Mouse (Mus musculus) cerebellum, postnatal 36 days (tissue): Measurements from ENCODE around the gene Hoxc6.

ENCODE experiments used
- DNase-seq, 2 experiments: peaks; one replicate each; pipeline ENCODE4 v3.0.0; 2021 to 2022; ENCODE audit warnings: mixed read lengths in 2 of 2

The Hoxc6 gene

DNA sequence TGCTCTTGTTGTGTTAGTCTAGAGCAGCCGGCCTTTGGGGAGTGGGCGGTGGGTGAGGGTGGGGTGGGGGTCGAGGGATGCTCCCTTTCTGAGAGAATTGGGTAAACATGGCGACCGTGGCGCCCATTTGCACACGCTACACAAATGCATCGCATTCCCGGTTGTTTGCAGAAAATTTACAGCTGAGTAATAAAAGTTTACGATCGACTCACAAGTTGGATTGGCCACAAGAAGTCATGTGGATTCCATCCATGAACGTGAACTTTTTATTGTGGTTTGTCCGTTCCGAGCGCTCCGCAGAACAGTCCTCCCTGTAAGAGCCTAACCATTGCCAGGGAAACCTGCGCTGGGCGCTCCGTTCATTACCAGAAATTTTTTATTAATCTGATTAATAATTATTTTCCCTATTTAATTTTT lies at the start of gene Hoxc6:
Gene Hoxc6, plus strand, starts transcription at position 319 of the 417 bp plus-strand sequence.
- DNase-seq = no peak

DNA sequence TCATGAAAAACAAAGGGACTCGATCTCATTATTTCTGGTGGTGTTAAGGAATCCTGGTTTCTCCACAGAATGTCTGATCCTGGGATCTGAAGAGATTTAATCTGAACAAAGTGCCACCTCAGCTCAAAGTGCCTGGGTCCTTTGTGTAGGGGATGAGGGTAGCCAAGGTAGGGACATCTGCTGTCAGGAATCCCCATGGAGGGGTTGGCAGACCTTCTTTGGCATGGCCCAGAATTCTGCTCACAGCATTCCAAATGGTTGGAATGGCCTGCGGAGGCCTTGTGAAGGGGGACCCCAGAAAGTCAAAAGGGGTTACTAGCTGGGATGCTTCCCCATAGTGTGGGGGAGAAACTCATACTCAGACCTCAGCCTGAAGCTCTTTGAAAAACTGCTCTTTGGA lies 49.2 kb upstream of the Hoxc6 start:
- no peak for DNase-seq

DNA sequence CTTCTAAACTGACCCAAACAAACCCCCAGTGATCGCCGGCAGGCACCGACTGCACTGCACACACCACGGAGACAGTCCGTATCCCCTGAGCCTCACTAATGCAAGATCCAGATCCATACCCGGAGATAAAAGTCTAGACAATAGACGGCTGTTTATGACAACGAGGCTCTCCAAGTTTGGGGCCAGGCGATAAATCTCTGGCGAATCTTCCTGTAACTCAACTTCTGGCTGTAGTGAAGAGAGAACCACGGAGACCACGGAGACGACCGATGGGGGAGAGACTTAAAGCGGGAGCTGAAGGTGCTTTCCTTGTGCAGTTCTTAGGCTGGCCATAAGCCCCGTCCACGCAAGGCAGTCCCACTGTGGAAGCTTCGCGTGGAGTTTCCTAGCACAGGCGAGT lies 48.4 kb upstream of the Hoxc6 start:
- DNase-seq = no peak

DNA sequence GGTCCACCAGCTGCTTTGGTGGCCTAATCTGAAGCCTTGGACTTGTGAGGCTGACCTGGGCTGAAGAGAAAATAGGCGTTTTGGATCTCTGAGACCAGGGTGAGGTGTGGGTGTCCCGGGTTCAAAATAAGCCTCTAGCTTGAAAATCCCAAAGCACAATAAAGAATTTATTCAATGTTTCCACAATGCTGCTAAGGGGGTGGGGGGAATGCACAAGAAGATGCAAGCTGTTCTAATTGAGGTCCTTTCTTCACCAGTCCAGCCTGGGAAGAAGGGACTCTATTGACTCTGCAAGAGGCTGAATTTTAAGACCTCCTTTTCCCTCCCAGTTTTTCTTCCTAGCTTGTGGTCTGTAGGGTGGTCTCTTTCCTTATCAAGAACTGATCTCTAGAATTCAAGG lies 47.2 kb upstream of the Hoxc6 start:
- DNase-seq = no peak

DNA sequence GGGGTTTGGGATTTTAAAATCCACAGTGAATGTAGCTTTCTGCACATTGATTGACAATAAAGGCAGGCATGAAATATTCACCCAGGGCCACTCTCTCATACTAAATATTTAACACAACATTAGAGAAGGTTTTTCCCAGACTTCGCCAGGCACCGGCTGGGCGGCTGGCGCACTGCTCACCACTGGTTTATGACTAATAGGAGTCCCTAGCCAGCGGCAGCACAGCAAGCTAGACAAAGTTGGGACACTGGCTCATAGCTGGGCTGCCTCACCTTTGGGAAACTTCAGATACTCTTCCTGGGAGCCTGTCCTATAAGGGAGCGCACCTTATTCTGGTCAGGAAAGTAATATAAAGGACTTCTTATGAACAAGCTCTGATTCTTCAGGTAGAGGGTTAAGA lies 44.5 kb upstream of the Hoxc6 start:
- no peak for DNase-seq

DNA sequence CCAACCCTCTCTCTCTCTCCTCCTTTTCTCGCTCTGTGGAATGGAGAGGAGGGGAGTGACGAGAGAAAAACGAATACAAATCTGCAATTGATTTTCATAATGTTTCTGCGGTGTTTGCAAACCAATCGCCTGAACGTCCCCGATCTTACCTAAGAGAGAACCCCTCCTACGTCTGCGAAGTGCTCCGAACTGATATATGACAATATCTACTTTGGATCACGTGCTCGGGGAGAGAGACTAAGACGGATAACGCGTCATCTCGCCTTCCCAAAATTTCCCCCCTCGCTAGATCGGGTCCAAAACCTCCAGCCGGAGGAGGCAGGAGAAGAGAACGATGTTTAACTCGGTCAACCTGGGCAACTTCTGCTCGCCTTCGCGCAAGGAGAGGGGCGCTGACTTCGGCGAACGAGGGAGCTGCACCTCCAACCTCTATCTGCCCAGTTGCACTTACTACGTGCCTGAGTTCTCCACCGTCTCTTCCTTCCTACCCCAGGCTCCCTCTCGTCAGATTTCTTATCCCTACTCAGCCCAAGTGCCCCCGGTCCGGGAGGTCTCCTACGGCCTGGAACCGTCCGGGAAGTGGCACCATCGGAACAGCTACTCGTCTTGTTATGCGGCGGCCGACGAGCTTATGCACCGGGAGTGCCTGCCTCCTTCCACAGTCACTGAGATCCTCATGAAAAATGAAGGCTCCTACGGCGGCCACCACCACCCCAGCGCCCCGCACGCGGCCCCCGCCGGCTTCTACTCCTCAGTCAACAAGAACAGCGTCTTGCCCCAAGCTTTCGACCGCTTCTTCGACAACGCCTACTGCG lies 43.7 kb upstream of the Hoxc6 start, which contains the start of gene Hoxc11:
Gene Hoxc11, plus strand, starts transcription at position 236 of the 815 bp plus-strand sequence.
- no peak for DNase-seq

DNA sequence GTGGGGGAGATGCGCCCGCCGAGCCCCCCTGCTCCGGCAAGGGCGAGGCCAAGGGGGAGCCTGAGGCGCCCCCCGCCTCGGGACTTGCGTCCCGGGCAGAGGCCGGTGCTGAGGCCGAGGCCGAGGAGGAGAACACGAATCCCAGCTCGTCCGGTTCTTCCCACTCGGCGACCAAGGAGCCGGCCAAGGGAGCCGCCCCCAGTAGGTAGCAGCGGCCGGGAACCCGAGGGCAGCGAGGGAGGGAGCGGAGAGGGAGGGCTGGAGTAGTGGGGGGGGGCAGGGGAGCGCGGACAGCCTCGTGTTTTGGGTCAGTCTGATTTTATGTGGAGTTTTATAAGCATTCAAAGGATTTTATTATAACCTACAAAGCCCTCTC lies 43.1 kb upstream of the Hoxc6 start:
- no peak for DNase-seq

DNA sequence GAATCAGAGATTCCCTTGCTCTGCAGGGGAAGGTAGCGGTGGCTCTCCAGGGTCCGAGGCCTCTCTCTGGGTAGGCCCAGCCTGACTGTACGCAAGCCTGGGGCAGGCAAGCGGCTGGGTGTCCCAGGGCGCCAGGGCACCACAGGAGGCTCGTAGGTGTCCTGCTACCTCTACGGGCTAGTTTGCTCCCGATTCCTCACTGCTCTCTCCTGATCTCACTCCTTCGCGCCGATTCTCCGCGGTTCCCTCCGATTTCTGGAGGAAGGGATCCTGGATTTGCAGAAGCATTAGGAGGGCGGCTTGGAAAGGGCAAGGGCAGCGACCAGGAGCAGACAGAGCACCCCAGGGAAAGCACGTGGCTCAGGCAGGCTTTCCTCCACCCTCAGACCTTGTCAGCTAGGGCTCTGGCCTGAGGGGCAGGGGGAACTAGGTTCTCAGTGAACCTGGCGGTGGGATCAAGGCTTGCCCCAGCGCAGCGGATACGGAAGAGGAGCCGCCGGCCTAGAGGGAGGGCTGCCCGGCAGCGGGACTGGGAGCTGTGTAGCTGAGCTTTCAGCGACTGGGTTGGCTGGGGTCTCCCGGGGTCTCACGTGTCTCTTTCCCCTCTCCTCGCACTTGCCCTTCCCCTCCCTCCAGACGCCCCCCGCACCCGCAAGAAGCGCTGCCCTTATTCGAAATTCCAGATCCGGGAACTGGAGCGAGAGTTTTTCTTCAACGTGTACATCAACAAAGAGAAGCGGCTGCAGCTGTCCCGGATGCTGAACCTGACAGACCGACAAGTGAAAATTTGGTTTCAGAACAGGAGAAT lies 42.0 kb upstream of the Hoxc6 start:
- no peak for DNase-seq

DNA sequence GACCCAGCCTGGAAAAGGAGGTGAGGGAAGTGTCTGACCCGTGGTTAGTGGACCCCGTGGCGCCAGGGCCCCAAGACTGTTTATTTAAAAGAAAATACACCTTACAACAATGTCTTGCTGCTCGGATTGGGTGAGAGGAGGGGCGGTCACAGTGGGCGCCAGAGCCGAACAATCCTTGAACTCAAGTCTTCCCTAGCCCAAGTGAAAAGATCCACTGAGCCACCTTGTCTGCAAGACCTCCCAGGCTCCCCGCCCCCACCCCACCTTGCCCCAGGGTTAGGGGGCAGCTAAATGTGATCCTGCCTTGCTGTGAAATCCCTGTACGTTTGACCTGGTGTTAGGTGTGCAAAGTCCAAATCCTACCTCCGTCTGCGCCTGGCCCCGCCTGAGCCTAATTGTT lies 41.2 kb upstream of the Hoxc6 start:
- DNase-seq = no peak

DNA sequence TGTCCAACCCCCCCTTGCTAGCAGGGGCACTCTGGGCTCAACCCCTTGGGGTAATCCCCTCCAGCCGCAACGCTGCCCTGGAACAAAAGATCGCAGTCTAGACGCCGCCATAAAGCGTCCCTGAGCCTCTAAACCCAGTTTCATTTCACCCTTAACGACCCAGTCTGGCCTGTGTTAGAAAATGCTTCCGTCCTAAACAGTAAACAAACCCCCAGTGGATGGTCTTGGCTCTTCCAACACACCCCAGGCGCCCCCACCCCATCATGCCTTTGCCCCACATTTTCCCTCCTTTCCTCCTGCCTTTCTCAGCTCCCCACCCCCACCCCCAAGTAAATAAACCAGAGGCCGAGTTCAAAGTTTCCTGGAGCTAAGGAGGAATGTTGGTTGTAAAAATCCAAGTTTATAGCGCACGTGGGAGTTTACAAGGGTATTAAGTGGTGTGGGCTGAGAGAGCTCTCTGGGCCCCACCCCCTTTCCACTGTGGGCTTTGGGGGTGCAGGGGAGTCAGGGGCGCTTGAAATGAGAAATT lies 38.3 kb upstream of the Hoxc6 start:
- DNase-seq = no peak

DNA sequence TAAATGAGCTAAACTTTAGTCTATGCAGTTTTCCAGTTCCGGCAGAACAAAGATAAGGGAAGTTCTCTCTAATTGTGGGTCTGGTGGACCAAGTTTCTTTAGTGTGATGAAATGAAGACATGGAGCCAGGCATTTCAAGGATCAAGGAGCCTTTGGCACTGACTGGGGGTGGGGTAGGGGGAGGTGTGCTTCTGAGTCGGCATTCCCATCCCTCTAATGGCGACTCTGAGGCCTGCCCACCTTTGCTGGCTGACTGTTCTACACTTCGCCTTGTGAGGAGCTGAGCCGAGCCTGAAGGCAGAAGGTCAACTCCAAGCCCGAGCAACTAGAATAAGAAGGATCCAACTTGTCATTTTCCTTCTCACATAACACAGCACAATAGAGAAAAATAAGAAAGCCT lies 36.3 kb upstream of the Hoxc6 start:
- DNase-seq = no peak

DNA sequence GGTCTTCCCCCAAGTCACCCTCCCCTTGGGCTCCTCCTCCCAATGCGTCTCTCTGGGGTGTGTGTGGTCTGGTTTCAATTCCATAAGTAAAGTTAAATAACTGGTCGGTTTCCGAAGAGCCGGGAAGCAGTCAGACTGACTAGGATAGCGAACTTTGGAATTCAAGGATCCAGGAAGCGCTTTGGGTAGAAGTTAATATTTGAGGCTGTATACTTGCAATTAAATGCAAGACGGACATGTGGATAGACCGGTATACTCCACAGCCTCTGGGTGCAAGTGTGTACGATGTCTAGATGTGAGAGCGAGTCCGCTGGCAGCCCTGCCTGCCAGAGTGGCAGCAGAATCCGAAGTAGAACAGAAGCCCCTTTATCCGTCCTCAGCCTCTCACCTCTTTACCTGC lies 35.6 kb upstream of the Hoxc6 start:
- no peak for DNase-seq

DNA sequence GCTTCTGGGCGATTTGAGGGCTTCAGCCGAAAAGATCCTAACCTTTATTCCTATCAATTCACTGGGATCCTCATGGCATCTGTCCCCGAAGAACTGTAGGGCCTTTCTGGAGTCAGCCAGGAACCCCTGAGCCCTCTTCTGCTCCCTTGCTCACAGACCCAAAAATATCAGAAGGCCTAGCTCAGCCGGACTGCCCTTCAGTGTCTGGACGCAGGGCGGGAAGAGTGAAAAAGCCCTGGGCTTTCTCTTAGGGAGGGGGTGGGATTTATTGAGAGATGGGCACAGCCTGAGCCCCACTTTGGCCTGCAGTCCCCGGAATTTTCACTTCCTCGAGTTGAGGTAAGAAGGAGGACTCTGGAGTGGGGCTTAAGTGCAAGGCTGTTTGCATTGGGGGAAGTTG lies 34.8 kb upstream of the Hoxc6 start:
- DNase-seq = no peak

DNA sequence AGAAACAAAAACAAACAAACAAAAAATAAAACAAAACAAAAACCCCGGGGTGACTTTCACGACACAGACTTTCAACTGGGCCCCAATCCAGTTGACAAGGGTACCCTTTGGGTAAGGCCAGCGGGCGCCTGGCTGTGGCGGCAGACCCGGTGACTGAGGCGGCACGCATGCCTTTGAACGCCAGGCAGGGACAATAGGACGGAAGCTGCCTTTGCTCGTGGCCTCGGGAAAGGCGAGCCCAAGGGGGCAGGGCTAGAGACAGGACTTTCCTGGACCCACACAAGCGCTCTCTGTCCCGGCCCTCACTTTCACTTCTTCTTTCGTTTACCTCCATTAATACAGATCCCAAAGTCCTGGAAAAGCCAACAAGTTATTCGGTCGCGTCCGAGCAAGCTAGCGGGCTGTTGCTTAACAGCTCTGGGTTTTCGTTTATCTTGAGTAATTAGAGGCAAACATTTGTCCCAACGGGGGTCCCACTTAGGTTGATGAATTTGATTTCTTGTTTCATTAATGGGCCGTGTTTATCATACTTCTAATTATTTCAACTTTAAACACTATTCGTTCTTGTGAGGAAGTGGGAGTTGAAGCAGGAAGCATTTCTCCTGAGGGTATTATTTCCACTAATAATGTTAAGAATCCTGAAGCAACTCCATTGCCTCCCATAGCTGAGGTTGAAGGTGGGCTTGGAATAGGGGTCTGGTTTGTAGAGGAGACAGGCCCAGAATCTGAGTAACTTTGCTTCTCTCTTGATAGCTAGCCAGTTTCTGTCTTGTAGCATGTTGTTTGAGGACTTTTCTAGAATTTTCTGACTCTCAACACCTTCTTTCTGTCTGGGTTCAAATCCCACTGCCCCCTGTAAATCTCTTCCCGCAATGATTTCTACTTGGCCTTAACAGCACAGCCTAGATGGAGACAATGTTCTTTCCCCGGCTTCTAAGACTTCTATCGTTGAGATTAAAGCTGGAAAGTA lies 34.1 kb upstream of the Hoxc6 start:
- no peak for DNase-seq

DNA sequence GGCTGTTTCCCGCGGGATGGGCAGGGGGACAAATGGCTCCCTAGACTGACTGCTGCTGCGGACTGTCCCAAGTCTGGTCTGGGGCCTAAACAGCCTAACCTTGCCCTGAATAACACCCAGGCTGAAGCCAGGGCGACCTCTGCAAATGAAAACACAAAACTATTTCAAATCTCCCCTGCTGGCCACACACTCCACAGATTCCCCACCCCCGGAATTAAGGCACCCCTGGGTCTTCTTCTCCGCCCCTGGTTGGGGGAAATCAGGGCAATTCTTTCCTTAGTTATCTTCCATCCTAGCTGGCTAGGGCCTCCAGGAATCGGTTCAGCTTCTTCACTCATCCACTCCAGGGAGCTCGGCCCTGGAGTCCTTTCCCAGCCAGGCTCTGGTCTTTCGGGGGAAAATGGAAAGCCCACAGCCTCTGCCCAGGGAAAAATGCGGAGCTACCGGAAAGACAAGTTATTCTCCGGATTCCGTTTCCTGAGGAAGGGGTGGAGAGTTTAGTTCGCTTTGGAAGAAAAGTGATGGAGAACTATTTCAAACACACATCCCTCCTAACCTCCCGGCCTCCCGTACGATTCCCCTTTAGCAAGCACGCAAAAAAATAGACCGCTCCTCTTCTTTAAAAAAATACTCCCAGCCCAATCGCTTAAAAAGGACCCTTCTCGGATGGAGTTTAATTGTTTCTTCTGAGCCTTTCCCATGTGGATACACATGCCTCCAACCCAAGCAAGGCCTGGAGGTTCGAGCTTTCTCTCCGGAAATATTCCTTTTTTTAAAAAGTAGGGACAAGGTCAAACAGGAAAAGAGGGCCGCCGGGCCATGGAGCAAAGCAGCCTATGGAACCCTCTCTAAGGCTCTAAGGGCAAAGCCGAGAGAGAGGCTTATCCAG lies 32.8 kb upstream of the Hoxc6 start:
- DNase-seq = no peak

DNA sequence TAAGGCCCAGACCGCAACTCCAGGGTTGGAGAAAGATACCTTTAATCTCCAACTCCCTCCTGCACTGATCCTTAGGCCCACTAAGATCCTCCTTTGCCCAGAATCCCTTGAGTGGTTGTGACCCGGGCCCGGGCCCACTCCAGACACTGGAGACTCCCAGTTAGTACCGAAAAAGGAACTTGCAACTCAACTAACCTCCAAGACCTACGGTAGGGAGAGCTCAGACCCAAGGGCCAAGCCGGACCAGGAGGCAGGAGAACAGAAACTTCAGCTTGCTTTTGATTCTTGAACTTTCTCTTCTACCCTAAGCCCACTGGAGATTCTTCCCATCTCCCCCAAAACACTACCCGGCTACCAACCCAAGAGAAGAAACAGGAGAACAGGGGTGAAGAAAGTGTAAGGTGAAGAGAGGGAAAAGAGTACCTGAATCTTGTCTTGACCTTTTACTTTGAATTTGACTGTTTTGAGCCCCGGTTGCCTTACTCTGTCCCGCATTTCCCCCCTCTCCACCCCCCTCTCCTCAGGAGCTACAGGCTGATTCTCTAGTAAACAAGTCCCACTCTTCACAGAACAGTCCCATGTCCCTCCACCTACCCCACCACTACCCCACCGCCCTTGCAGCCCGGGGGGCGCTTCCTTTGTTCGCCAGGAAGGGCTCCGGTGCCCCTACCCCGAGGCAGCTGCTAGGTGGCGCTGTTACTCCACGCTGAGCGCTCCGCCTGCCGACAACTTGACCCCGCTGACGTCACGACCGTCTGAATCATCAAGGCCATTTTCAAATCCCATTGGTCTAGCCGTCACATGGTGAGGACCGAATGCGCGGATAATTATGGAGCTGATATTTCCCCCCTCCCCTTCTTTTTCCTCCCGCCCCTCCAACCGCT lies 31.9 kb upstream of the Hoxc6 start:
- no peak for DNase-seq

DNA sequence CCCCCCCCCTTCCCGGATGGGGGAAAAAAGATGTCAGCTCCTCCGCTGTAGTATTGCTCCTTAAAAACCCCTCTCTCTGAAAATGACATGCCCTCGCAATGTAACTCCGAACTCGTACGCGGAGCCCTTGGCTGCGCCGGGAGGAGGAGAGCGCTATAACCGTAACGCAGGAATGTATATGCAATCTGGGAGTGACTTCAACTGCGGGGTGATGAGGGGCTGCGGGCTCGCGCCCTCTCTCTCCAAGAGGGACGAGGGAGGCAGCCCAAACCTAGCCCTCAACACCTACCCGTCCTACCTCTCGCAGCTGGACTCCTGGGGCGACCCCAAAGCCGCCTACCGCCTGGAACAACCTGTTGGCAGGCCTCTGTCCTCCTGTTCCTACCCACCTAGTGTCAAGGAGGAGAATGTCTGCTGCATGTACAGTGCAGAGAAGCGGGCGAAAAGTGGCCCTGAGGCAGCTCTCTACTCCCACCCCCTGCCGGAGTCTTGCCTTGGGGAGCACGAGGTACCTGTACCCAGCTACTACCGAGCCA lies 31.2 kb upstream of the Hoxc6 start, which contains the start of gene Hoxc10:
Gene Hoxc10, plus strand, starts transcription at position 21 of the 536 bp plus-strand sequence.
- DNase-seq = no peak

DNA sequence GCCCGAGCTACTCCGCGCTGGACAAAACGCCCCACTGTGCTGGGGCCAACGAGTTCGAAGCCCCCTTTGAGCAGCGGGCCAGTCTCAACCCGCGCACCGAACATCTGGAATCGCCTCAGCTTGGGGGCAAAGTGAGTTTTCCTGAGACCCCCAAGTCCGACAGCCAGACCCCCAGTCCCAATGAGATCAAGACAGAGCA lies 30.8 kb upstream of the Hoxc6 start, which contains the start of gene Hoxc5:
Gene Hoxc5, plus strand, starts transcription at position 132 of the 199 bp plus-strand sequence.
- DNase-seq = no peak

DNA sequence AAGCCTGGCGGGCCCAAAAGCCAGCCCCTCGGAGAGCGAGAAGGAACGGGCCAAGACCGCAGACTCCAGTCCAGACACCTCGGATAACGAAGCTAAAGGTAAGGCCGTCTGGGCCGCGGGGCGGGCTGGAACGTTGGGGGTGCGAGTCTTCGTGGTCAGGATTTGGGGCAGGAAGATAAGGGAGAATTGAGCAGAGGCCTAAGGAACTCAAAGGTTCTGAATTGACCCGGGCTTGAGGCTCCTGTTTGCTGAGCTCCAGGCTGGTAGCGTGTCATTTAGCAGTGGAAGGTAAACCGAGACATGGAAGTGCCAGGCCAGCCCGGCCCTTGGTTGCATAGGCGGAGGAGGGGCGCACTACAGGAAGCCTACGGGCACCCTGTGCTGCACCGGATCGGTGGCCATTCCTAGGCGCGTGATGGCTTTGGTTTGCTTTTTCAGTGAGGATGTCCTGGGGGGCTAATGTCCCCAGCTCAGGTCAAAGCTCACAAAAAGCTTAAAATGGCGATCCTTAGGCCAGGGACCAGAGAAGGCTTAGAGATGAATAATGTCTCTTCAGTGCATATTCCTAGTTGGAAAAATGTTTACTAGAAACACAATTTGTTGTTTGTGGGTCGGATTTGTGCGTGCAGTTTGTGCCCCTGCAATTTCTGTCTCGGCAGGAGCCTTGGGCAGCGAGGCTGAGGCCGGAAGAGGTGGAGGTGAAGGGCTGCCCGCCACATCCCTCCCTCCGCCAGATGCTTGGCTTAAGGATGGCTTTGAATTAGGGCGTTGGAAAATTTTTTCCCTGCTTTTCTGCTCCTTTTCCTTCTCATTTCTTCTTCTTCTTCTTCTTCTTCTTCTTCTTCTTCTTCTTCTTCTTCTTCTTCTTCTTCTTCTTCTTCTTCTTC lies 30.3 kb upstream of the Hoxc6 start:
- no peak for DNase-seq
